ENCODE assay signal across 10 mouse cellular contexts in the genomic region with DNA sequence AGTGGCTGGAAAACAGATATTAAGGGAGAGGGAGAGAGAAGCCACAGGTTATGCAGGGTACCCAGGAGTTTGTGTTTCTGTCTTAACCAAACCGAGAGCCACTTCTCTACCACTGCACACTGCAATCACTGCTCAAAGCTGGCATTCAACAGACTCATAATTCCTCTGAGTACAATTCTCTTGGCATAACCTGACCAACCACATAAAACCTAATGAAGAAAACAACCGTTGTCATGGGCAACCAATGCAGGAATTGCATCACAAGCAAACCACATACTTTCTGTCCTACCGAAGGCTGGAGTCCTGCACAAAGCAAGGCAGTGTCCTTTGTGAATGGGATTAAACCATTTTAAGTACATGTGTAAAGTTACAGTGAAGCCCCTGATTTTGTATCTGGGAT.
DNase-seq lines count a peak whose midpoint lies in the region; ATAC-seq lines count a peak whose summit lies in the region.
"Had no signal": no experiment of that assay in that cellular context is flagged by ENCODE, and none has a peak within 500 bp of the region (broad histone marks: within the 10 kb centered on the region; RNA-seq: fewer than 3 reads in every experiment).

No protein-coding gene starts in this region.

- peak; percentile 51 for ATAC-seq in megakaryocyte, adult 5-6 weeks (ENCODE audit: poor library complexity, severe bottlenecking)
- no peak for ATAC-seq in cerebellum, adult (ENCODE audit: insufficient number of reproducible peaks, low FRiP score, low TSS enrichment)

- peak; percentile 26 for DNase-seq in kidney, adult 9 months
- DNase-seq in kidney, adult 11 months, result no peak
- DNase-seq in MN1 (ENCODE audit: low spot score), result peak; percentile 17
- peak; percentile 96 for DNase-seq in fibroblast of lung, adult 2 months (ENCODE audit: low read depth)
- no peak for DNase-seq in right cerebral cortex, postnatal 10 days (ENCODE audit: low spot score in 2 of 2)
- no peak for DNase-seq in thymus, postnatal 0 days (ENCODE audit: low spot score)
- DNase-seq: gastrocnemius, postnatal 14 days; kidney, postnatal 10 days had no signal

Comparison
In these comparisons a context has a peak if more than half of its experiments do, and no peak if none do; other contexts are left out.
1. DNase-seq: peak in kidney, adult 9 months (single experiment), MN1 (single experiment) and fibroblast of lung, adult 2 months (single experiment); none in kidney, adult 11 months (single experiment), right cerebral cortex, postnatal 10 days (0 of 2) and thymus, postnatal 0 days (single experiment).